Mouse (Mus musculus) right cerebral cortex, postnatal 25 days (tissue): ENCODE measurements around the gene Skor1.

Experiments
- DNase-seq: peaks from one replicate; pipeline ENCODE4 v3.0.0; 2022

Gene Skor1

GRCm38 (mm10) chr9:63089141-63089540, 59.6 kb downstream of the Skor1 start:
- DNase-seq = no peak
